8 mouse cellular contexts compared by ENCODE assay signal in genomic region chr2:156862041-156862717, GRCm38 (mm10). TPM values are rescaled to one million over a fixed set of nuclear protein-coding genes. Genes with fewer than 3 reads are reported as not detected.
DNase-seq lines count a peak whose midpoint lies in the region; ATAC-seq and TF ChIP-seq lines count a peak whose summit lies in the region.

No protein-coding gene starts in this region.

- peak overlapping the region; percentile 90 for H3K4me2 ChIP-seq in forebrain, embryonic 13.5 days
- H3K4me2 ChIP-seq in intestine, embryonic 16.5 days (ENCODE audit: low read depth, low read length): peak overlapping the region; percentile 78

- H3K4me3 ChIP-seq in forebrain, embryonic 13.5 days: peak overlapping the region; percentile 67
- H3K4me3 ChIP-seq in intestine, embryonic 16.5 days (ENCODE audit: low read length): peak overlapping the region; percentile 69
- H3K4me3 ChIP-seq in lung, adult 2 months (replicated peaks; ENCODE audit: extremely low read depth, low read depth, low read length): peak overlapping the region; percentile 84

- TF ChIP-seq CTCF in lung, adult 2 months (IDR thresholded peaks at IDR 0.05; ENCODE audit: insufficient read depth, low read length): no peak

- no peaks in the 10 kb centered on the region for H3K27me3 ChIP-seq in forebrain, embryonic 13.5 days
- H3K27me3 ChIP-seq in intestine, embryonic 16.5 days (replicated peaks; ENCODE audit: control insufficient read depth, insufficient read depth, low read length): no peaks in the 10 kb centered on the region

- H3K9ac ChIP-seq in forebrain, embryonic 13.5 days: peak overlapping the region; percentile 98
- H3K9ac ChIP-seq in intestine, embryonic 16.5 days (ENCODE audit: low read depth, low read length): peak overlapping the region; percentile 87

- TF ChIP-seq POLR2A in lung, adult 2 months (IDR thresholded peaks at IDR 0.05; ENCODE audit: borderline replicate concordance, extremely low read depth, low read depth, low read length): no peak

- peaks cover 40% of the 10 kb centered on the region for H3K36me3 ChIP-seq in forebrain, embryonic 13.5 days (ENCODE audit: poor library complexity, severe bottlenecking)
- H3K36me3 ChIP-seq in intestine, embryonic 16.5 days (ENCODE audit: control insufficient read depth, insufficient read depth, low read length): peaks cover 6% of the 10 kb centered on the region; the same call in 1 of the 2 replicates

- H3K27ac ChIP-seq in forebrain, embryonic 13.5 days: peak overlapping the region; percentile 96
- peak overlapping the region; percentile 97 for H3K27ac ChIP-seq in intestine, embryonic 16.5 days (ENCODE audit: low read length)

- DNase-seq in right cerebral cortex, postnatal 14 days: peak; percentile 29
- no peak for DNase-seq in right cerebral cortex, postnatal 25 days
- DNase-seq in adrenal gland, adult 18-20 months (ENCODE audit: low spot score in 2 of 2): peak; percentile 34 to 43
- peak; percentile 41 for DNase-seq in lung, adult 2 months
- peak; percentile 48 to 52 for DNase-seq in spleen, postnatal 10 days (ENCODE audit: low spot score in 2 of 2)
- DNase-seq in layer of hippocampus, adult 9-10 months (ENCODE audit: low spot score): no peak

- H3K9me3 ChIP-seq in forebrain, embryonic 13.5 days (replicated peaks): no peaks in the 10 kb centered on the region
- H3K9me3 ChIP-seq in intestine, embryonic 16.5 days (ENCODE audit: control insufficient read depth, low read length): no peaks in the 10 kb centered on the region

- no peak; the same call in 1 of the 2 replicates for ATAC-seq in forebrain, embryonic 13.5 days
- ATAC-seq in intestine, embryonic 16.5 days: peak; percentile 12; the same call in 1 of the 2 replicates

- peaks cover 31% of the 10 kb centered on the region for H3K4me1 ChIP-seq in forebrain, embryonic 13.5 days
- peaks cover 36% of the 10 kb centered on the region for H3K4me1 ChIP-seq in intestine, embryonic 16.5 days (ENCODE audit: control insufficient read depth, insufficient read depth, low read length)
- peaks cover 14% of the 10 kb centered on the region; the same call in 1 of the 2 replicates for H3K4me1 ChIP-seq in lung, adult 2 months (ENCODE audit: control insufficient read depth, insufficient read depth, low read length)

- WGBS in forebrain, embryonic 13.5 days: under 1% methylated on average over 19 of the region's 19 CpGs
- WGBS in intestine, embryonic 16.5 days: 0% methylated on average over 19 of the region's 19 CpGs
- WGBS in lung, adult 2 months: 0% methylated on average over 19 of the region's 19 CpGs

RNA-seq across cellular contexts. Expression of gene Rab5if, which starts 0.7 kb away (rescaled TPM):
- 100 to 1,000 TPM; 223 to 330 TPM for total RNA-seq in adrenal gland, adult 18-20 months (2021)
- polyA plus RNA-seq in forebrain, embryonic 13.5 days (2015; fragmentation: Nextera tagmentation; extraction: Ambion mirVana): 151 and 168 TPM in 2 replicates
- polyA plus RNA-seq in intestine, embryonic 16.5 days (2015; fragmentation: Nextera tagmentation; extraction: Ambion mirVana): 295 and 299 TPM in 2 replicates
- 82.5 and 104 TPM in 2 replicates for polyA plus RNA-seq in lung, adult 2 months (2012; rRNA removed)

RNA-seq across cellular contexts. Expression of gene 4930518I15Rik, which starts 4.4 kb away (rescaled TPM):
- total RNA-seq in adrenal gland, adult 18-20 months (2021): 1 to 10 TPM; 2.5 to 3.8 TPM
- polyA plus RNA-seq in forebrain, embryonic 13.5 days (2015; fragmentation: Nextera tagmentation; extraction: Ambion mirVana): 14.0 and 14.2 TPM in 2 replicates
- polyA plus RNA-seq in intestine, embryonic 16.5 days (2015; fragmentation: Nextera tagmentation; extraction: Ambion mirVana): 5.1 and 5.3 TPM in 2 replicates
- 0.89 and 1.7 TPM in 2 replicates for polyA plus RNA-seq in lung, adult 2 months (2012; rRNA removed)

RNA-seq across cellular contexts. Expression of gene Tgif2, which starts 22.4 kb away (rescaled TPM):
- total RNA-seq in adrenal gland, adult 18-20 months (2021): 1 to 10 TPM; 2.0 to 2.1 TPM
- 63.3 and 73.3 TPM in 2 replicates for polyA plus RNA-seq in forebrain, embryonic 13.5 days (2015; fragmentation: Nextera tagmentation; extraction: Ambion mirVana)
- polyA plus RNA-seq in intestine, embryonic 16.5 days (2015; fragmentation: Nextera tagmentation; extraction: Ambion mirVana): 28.3 and 28.6 TPM in 2 replicates
- polyA plus RNA-seq in lung, adult 2 months (2012; rRNA removed): 8.4 and 11.8 TPM in 2 replicates

RNA-seq across cellular contexts. Expression of gene Sla2, which starts 24.8 kb away (rescaled TPM):
- under 1 TPM in 1 of 2 experiments, not detected in 1; 0.22 TPM for total RNA-seq in adrenal gland, adult 18-20 months (2021)
- 0.14 and 0.25 TPM in 2 replicates for polyA plus RNA-seq in forebrain, embryonic 13.5 days (2015; fragmentation: Nextera tagmentation; extraction: Ambion mirVana)
- polyA plus RNA-seq in intestine, embryonic 16.5 days (2015; fragmentation: Nextera tagmentation; extraction: Ambion mirVana): 0.54 and 0.71 TPM in 2 replicates
- polyA plus RNA-seq in lung, adult 2 months (2012; rRNA removed): 0.86 and 0.95 TPM in 2 replicates

Comparison
In these comparisons a context has a peak if more than half of its experiments do, and no peak if none do; other contexts are left out.
1. DNase-seq: peak in right cerebral cortex, postnatal 14 days (single experiment), adrenal gland, adult 18-20 months (2 of 2), lung, adult 2 months (single experiment) and spleen, postnatal 10 days (2 of 2); none in right cerebral cortex, postnatal 25 days (single experiment) and layer of hippocampus, adult 9-10 months (single experiment).
2. Peak in every context shown above with its lines, with median percentiles within 50 percentile points of each other: H3K4me3 ChIP-seq.